Mouse (Mus musculus) bone marrow macrophage, adult 2 months (primary cell): ENCODE data around the gene Chst15. TPM values are rescaled to one million over a fixed set of nuclear protein-coding genes. Genes with fewer than 3 reads are reported as not detected.

Experiments used
- H3K27ac ChIP-seq: 2 replicates; pipeline ENCODE4 v1.5.1; 2012; ENCODE audit warnings: low read depth, low read length; ENCODE audit not compliant: insufficient read depth
- H3K4me1 ChIP-seq: 2 replicates; pipeline ENCODE4 v1.6.1; 2012; ENCODE audit warnings: low read length; ENCODE audit not compliant: control insufficient read depth, insufficient read depth
- H3K4me3 ChIP-seq: 2 replicates; pipeline ENCODE4 v1.5.1; 2012; ENCODE audit warnings: mild to moderate bottlenecking, low read length, moderate library complexity; ENCODE audit not compliant: insufficient read depth
- CTCF ChIP-seq: IDR thresholded peaks from 2 replicates; pipeline ENCODE4 v1.5.1; 2012; ENCODE audit warnings: low read depth, mild to moderate bottlenecking, low read length, moderate library complexity
- POLR2A ChIP-seq: IDR thresholded peaks from 2 replicates; pipeline ENCODE4 v1.6.1; 2012; ENCODE audit warnings: mild to moderate bottlenecking, low read depth, low read length, borderline replicate concordance
- polyA plus RNA-seq: library from polyadenylated mRNA; stranded (reverse); fragments of >200 nt; gene quantifications from 2 replicates; pipeline ENCODE4 v1.2.4, GENCODE M21; 2012; ENCODE audit not compliant: missing spikeins, insufficient read depth, insufficient read length

Chst15 gene
- polyA plus RNA-seq, 1 experiment: 0.42 TPM

- TF ChIP-seq POLR2A: no peak
- TF ChIP-seq CTCF: no peak
- no peak overlapping the region for H3K27ac ChIP-seq
- H3K4me3 ChIP-seq: no peak overlapping the region
- no peaks in the 10 kb centered on the region for H3K4me1 ChIP-seq
Measured at GRCm38 (mm10) chr7:132208946-132209651, 107.9 kb downstream of the Chst15 start.

- TF ChIP-seq CTCF (no peak), POLR2A (no peak)
- H3K27ac ChIP-seq: no peak overlapping the region
- H3K4me1 ChIP-seq: no peaks in the 10 kb centered on the region
- no peak overlapping the region for H3K4me3 ChIP-seq
Measured at GRCm38 (mm10) chr7:132204073-132204612, 112.9 kb downstream of the Chst15 start.

GRCm38 (mm10) chr7:132199686-132200085 lies 117.3 kb downstream of the Chst15 start:
- TF ChIP-seq POLR2A (no peak), CTCF (no peak)
- H3K4me3 ChIP-seq: no peak overlapping the region
- H3K4me1 ChIP-seq: no peaks in the 10 kb centered on the region
- H3K27ac ChIP-seq: no peak overlapping the region

- Histone ChIP-seq H3K4me1 (no peaks in the 10 kb centered on the region), H3K4me3 (no peak overlapping the region), H3K27ac (no peak overlapping the region)
- TF ChIP-seq POLR2A (no peak), CTCF (no peak)
Measured at GRCm38 (mm10) chr7:132198806-132199205, 118.2 kb downstream of the Chst15 start.

GRCm38 (mm10) chr7:132197817-132198475 lies 119.1 kb downstream of the Chst15 start:
- H3K4me1 ChIP-seq: no peaks in the 10 kb centered on the region
- no peak for TF ChIP-seq POLR2A
- TF ChIP-seq CTCF: no peak
- no peak overlapping the region for H3K27ac ChIP-seq

GRCm38 (mm10) chr7:132196581-132196980 lies 120.4 kb downstream of the Chst15 start:
- Histone ChIP-seq H3K27ac (no peak overlapping the region), H3K4me1 (no peaks in the 10 kb centered on the region), H3K4me3 (no peak overlapping the region)
- TF ChIP-seq POLR2A (no peak), CTCF (no peak)

More at GRCm38 (mm10) chr7:132197817-132198475, 119.1 kb downstream of the Chst15 start:
- no peak overlapping the region for H3K4me3 ChIP-seq

- H3K27ac ChIP-seq: no peak overlapping the region
- H3K4me1 ChIP-seq: no peaks in the 10 kb centered on the region
- TF ChIP-seq CTCF (no peak), POLR2A (no peak)
- no peak overlapping the region for H3K4me3 ChIP-seq
Measured at GRCm38 (mm10) chr7:132193606-132194005, 123.4 kb downstream of the Chst15 start.

- TF ChIP-seq POLR2A (no peak), CTCF (no peak)
- H3K27ac ChIP-seq: no peak overlapping the region
- no peaks in the 10 kb centered on the region for H3K4me1 ChIP-seq
- no peak overlapping the region for H3K4me3 ChIP-seq
Measured at GRCm38 (mm10) chr7:132187456-132187855, 129.6 kb downstream of the Chst15 start.

Other genes with a start within 250 kb of the Chst15 start
- gene Cpxm2, start 162.5 kb downstream of the Chst15 start, polyA plus RNA-seq: not detected in 2 replicates